In the genomic region with DNA sequence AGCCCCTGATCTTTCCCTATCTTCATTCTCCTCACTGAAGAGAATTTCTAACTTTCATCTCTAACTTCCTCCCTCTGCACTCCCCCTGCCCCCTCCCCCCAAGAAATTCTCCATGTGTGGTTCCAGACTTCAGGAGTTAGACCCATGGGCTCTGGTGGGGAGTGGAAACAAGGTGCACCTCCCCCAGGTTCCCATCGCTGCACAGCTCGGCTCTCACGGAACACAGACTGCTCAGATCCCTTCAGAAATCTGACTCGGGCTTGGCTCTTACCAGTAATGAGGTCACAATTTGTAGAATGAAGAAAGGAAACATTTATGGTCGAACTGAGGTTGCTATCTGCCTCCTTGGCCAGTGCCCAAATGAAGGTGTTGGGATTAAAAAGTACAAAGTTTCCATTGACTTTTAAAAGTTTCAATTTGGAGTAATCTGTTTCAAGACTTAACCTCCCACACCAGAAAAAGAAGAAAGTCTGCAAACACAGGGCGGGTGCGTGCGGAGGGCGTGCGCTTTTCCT, we compare ENCODE assay signal across 21 mouse cellular contexts. TPM values are rescaled to one million over a fixed set of nuclear protein-coding genes. Genes with fewer than 3 reads are reported as not detected.
"Had no signal": no experiment of that assay in that cellular context is flagged by ENCODE, and none has a peak within 500 bp of the region (broad histone marks: within the 10 kb centered on the region; RNA-seq: fewer than 3 reads in every experiment).

No protein-coding gene starts in this region.

- DNase-seq: kidney, adult 2 months; kidney, postnatal 10 days; left cerebral cortex, postnatal 4 days; liver; liver, embryonic 13.5 days; liver, postnatal 0 days; lung, postnatal 14 days; right cerebral cortex, adult 18-20 months; right cerebral cortex, postnatal 25 days had no signal

- ATAC-seq: intestine, embryonic 16.5 days; liver, postnatal 0 days; midbrain, embryonic 16.5 days had no signal

- H3K9ac ChIP-seq: liver, embryonic 13.5 days; liver, postnatal 0 days; lung, embryonic 15.5 days; neural tube, embryonic 13.5 days had no signal

- H3K36me3 ChIP-seq: liver, embryonic 13.5 days; lung, embryonic 15.5 days; neural tube, embryonic 13.5 days had no signal

- H3K4me2 ChIP-seq: liver, embryonic 13.5 days; lung, embryonic 15.5 days; midbrain, embryonic 11.5 days; neural tube, embryonic 13.5 days had no signal

- H3K4me1 ChIP-seq: liver, embryonic 13.5 days; lung, embryonic 15.5 days; megakaryocyte, embryonic 14.5 days; neural tube, embryonic 13.5 days had no signal

- H3K4me3 ChIP-seq: liver, embryonic 13.5 days; lung, embryonic 15.5 days; megakaryocyte, embryonic 14.5 days; neural tube, embryonic 13.5 days had no signal

- H3K27ac ChIP-seq: liver, embryonic 13.5 days; lung, embryonic 15.5 days; macrophage; neural tube, embryonic 13.5 days had no signal

- H3K27me3 ChIP-seq: liver, embryonic 13.5 days; lung, embryonic 15.5 days; neural tube, embryonic 13.5 days had no signal

- H3K9me3 ChIP-seq: liver, embryonic 13.5 days; lung, embryonic 15.5 days; megakaryocyte, embryonic 14.5 days; neural tube, embryonic 13.5 days had no signal

RNA-seq across cellular contexts. Expression of a gene that starts 12.0 kb away (rescaled TPM):
- total RNA-seq: layer of hippocampus, adult 8-10 months; layer of hippocampus, postnatal 14 days; left cerebral cortex, adult 18-20 months; left cerebral cortex, postnatal 4 days had no signal
- polyA plus RNA-seq: intestine, embryonic 16.5 days; liver, embryonic 13.5 days; midbrain, embryonic 11.5 days; midbrain, embryonic 16.5 days; neural tube, embryonic 13.5 days; stomach, embryonic 16.5 days had no signal

RNA-seq across cellular contexts. Expression of a gene that starts 38.6 kb away (rescaled TPM):
- total RNA-seq: layer of hippocampus, adult 8-10 months; layer of hippocampus, postnatal 14 days; left cerebral cortex, adult 18-20 months; left cerebral cortex, postnatal 10 days; left cerebral cortex, postnatal 4 days had no signal
- polyA plus RNA-seq: intestine, embryonic 16.5 days; liver, embryonic 13.5 days; liver, postnatal 0 days; midbrain, embryonic 11.5 days; midbrain, embryonic 16.5 days; neural tube, embryonic 13.5 days; stomach, embryonic 16.5 days had no signal

RNA-seq across cellular contexts. Expression of a gene that starts 39.2 kb away (rescaled TPM):
- polyA plus RNA-seq: macrophage had no signal
